Mouse (Mus musculus) kidney, postnatal 0 days (tissue): ENCODE measurements around the gene Gm28043. TPM values are rescaled to one million over a fixed set of nuclear protein-coding genes. Genes with fewer than 3 reads are reported as not detected.

Experiments used
- ATAC-seq: fragments of 200-750 bp; cut with Nextera tagmentation; replicated peaks from 2 replicates; pipeline ENCODE4 v1.8.0; 2017; ENCODE audit warnings: low read depth, moderate number of reproducible peaks, moderate TSS enrichment, moderate library complexity; ENCODE audit not compliant: low FRiP score
- DNase-seq: peaks from one replicate; pipeline ENCODE4 v3.0.0-alpha.2; 2016; ENCODE audit warnings: low spot score
- H3K27ac ChIP-seq: fragments of 300-500 bp; sonication (generic); 2 replicates; pipeline ENCODE4 v1.5.1; 2014; ENCODE audit warnings: mild to moderate bottlenecking
- H3K27me3 ChIP-seq: fragments of 300-500 bp; sonication (generic); 2 replicates; pipeline ENCODE4 v1.6.1; 2014; ENCODE audit warnings: low read length, mixed read lengths; ENCODE audit not compliant: insufficient read depth
- H3K36me3 ChIP-seq: fragments of 300-500 bp; sonication (generic); 2 replicates; pipeline ENCODE4 v1.6.1; 2014; ENCODE audit warnings: low read length, mixed read lengths; ENCODE audit not compliant: insufficient read depth
- H3K4me1 ChIP-seq: fragments of 300-500 bp; sonication (generic); replicated peaks from 2 replicates; pipeline ENCODE4 v1.6.1; 2014; ENCODE audit warnings: antibody characterized with exemption, low read length, mixed read lengths; ENCODE audit not compliant: insufficient read depth
- H3K4me2 ChIP-seq: fragments of 300-500 bp; sonication (generic); 2 replicates; pipeline ENCODE4 v1.6.1; 2014; ENCODE audit warnings: mild to moderate bottlenecking, low read length, moderate library complexity, mixed read lengths
- H3K4me3 ChIP-seq: fragments of 300-500 bp; sonication (generic); replicated peaks from 2 replicates; pipeline ENCODE4 v1.5.1; 2014; ENCODE audit warnings: low read depth, low read length
- H3K9ac ChIP-seq: fragments of 300-500 bp; sonication (generic); 2 replicates; pipeline ENCODE4 v1.6.1; 2014; ENCODE audit warnings: low read depth, low read length
- H3K9me3 ChIP-seq: fragments of 300-500 bp; sonication (generic); replicated peaks from 2 replicates; pipeline ENCODE4 v1.6.1; 2016; ENCODE audit warnings: low read length, inconsistent platforms, mixed read lengths
- CTCF ChIP-seq: IDR thresholded peaks from 2 replicates; pipeline ENCODE4 v1.5.1; 2016; ENCODE audit warnings: antibody characterized with exemption, low read depth, mild to moderate bottlenecking, moderate library complexity
- WGBS: fragments of 180-500 bp; shearing (Covaris S2); extraction: QIAGEN DNeasy Blood & Tissue Kit; methylation state at CpG from one replicate; pipeline ENCODE4 v1.1.7; 2014; 5-methylcytosine and 5-hydroxymethylcytosine counted together
- polyA plus RNA-seq: library from polyadenylated mRNA; unstranded; fragments of >200 nt; fragmentation: Nextera tagmentation; extraction: Ambion mirVana; gene quantifications from 2 replicates; pipeline ENCODE4 v1.2.1, GENCODE M21; 2015

The Gm28043 gene
- polyA plus RNA-seq, 1 experiment from 2014 or later, result 2.1 TPM

- no peak for TF ChIP-seq CTCF
These were observed 56.3 kb downstream of the Gm28043 start for GRCm38 (mm10) chr17:29671021-29671420.

DNA sequence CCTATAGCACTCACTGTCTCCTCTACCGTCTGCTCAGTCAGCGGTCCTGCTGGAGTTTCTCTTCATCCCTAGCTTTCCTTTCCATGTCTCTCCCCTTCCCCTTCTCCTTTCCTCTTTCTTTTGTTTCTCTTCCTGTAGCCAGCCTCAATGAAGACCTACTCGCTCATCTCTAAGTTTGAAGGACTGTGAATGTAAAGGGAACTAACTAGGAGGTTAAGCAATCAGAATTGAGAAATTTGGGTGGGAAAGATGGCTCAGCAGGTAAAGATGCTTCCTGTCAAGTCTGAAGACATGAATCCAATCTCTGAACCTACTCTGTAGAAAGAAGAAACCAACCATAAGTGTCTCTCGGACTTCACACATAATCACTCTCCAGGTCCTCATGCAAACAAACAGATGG, 58.6 kb downstream of the Gm28043 start:
- DNase-seq (no peak), ATAC-seq (no peak)

More at GRCm38 (mm10) chr17:29671021-29671420, 56.3 kb downstream of the Gm28043 start:
- 79% methylated on average over 2 of the region's 2 CpGs for WGBS
- DNase-seq (no peak), ATAC-seq (no peak)
- Histone ChIP-seq H3K27ac (no peak overlapping the region), H3K4me1 (no peaks in the 10 kb centered on the region), H3K4me2 (no peak overlapping the region), H3K27me3 (no peaks in the 10 kb centered on the region), H3K36me3 (peaks cover 30% of the 10 kb centered on the region), H3K9ac (no peak overlapping the region), H3K4me3 (no peak overlapping the region), H3K9me3 (no peaks in the 10 kb centered on the region)

GRCm38 (mm10) chr17:29678526-29678925, 63.9 kb downstream of the Gm28043 start:
- no peak for TF ChIP-seq CTCF
- Histone ChIP-seq H3K4me1 (no peaks in the 10 kb centered on the region), H3K4me3 (no peak overlapping the region), H3K27ac (no peak overlapping the region), H3K27me3 (no peaks in the 10 kb centered on the region), H3K9me3 (no peaks in the 10 kb centered on the region), H3K9ac (no peak overlapping the region), H3K36me3 (peaks cover 72% of the 10 kb centered on the region), H3K4me2 (no peak overlapping the region)
- WGBS, result 86% methylated on average over 8 of the region's 8 CpGs
- ATAC-seq (no peak), DNase-seq (peak; percentile 12)

More for the DNA sequence above, 58.6 kb downstream of the Gm28043 start:
- H3K27me3 ChIP-seq, result no peaks in the 10 kb centered on the region
- no peak overlapping the region for H3K9ac ChIP-seq
- no peak overlapping the region for H3K4me2 ChIP-seq
- 94% methylated on average over 4 of the region's 4 CpGs for WGBS
- TF ChIP-seq CTCF, result no peak
- peaks cover 46% of the 10 kb centered on the region for H3K36me3 ChIP-seq
- H3K4me1 ChIP-seq, result no peaks in the 10 kb centered on the region
- H3K9me3 ChIP-seq, result no peaks in the 10 kb centered on the region
- no peak overlapping the region for H3K27ac ChIP-seq
- no peak overlapping the region for H3K4me3 ChIP-seq

DNA sequence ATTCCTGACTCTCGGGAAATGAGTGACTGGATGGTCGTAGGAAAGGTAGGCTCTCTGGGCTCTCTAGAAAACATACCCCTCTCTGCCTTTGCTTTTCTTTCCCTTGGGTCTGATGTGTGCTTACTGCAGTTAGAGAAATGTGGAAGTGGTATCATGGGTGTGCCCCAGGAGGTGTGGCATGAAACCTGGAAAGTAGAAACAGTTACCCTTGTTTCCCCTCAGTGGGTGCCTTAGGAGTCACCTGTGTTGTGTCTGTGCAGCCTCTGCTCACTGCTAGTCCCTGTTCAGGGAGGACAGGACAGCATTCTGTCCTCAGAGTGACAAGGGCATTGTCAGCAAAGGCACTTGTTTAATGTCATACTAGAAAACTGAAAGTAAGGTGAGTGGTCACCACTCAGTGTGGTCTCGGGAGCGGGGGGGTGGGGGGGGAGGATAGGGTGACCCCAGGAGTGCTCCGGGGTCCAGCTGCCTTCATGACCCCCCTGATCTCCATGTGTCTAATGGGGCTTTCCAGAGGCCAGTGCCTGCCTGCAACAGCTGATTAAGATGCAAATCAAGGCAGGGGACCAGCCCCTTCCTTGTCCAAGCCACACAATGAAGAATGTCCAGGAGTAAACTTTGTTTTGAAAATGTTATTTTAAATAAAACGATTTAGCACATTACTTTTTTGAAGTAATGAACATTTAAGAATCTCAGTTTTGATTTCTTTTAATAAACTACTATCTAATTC, 64.5 kb downstream of the Gm28043 start:
- Histone ChIP-seq H3K27ac (no peak overlapping the region), H3K36me3 (peaks cover 76% of the 10 kb centered on the region), H3K4me1 (no peaks in the 10 kb centered on the region), H3K4me3 (no peak overlapping the region), H3K9ac (no peak overlapping the region), H3K4me2 (no peak overlapping the region), H3K27me3 (no peaks in the 10 kb centered on the region), H3K9me3 (no peaks in the 10 kb centered on the region)
- 84% methylated on average over 6 of the region's 6 CpGs for WGBS
- no peak for TF ChIP-seq CTCF
- DNase-seq, result no peak
- ATAC-seq, result no peak

GRCm38 (mm10) chr17:29680174-29680573, 65.5 kb downstream of the Gm28043 start:
- Histone ChIP-seq H3K9me3 (no peaks in the 10 kb centered on the region), H3K4me3 (no peak overlapping the region), H3K27ac (no peak overlapping the region), H3K4me2 (no peak overlapping the region), H3K27me3 (no peaks in the 10 kb centered on the region), H3K4me1 (no peaks in the 10 kb centered on the region), H3K36me3 (peaks cover 68% of the 10 kb centered on the region), H3K9ac (no peak overlapping the region)
- no peak for TF ChIP-seq CTCF
- ATAC-seq (no peak), DNase-seq (peak; percentile 86)
- WGBS, result 60% methylated on average over 2 of the region's 2 CpGs

GRCm38 (mm10) chr17:29680921-29681320, 66.2 kb downstream of the Gm28043 start:
- TF ChIP-seq CTCF, result no peak
- peak overlapping the region; percentile 42 for H3K27ac ChIP-seq
- no peak overlapping the region for H3K4me2 ChIP-seq
- H3K4me3 ChIP-seq, result no peak overlapping the region
- DNase-seq (no peak), ATAC-seq (no peak)
- H3K4me1 ChIP-seq, result no peaks in the 10 kb centered on the region
- no peak overlapping the region for H3K9ac ChIP-seq
- peaks cover 64% of the 10 kb centered on the region for H3K36me3 ChIP-seq
- no peaks in the 10 kb centered on the region for H3K27me3 ChIP-seq
- H3K9me3 ChIP-seq, result no peaks in the 10 kb centered on the region
- 73% methylated on average over 2 of the region's 2 CpGs for WGBS
